Mouse (Mus musculus) megakaryocyte, embryonic 14.5 days (primary cell): ENCODE measurements around the gene Aip.

Experiments used
- FLI1 ChIP-seq: IDR thresholded peaks from 2 replicates; pipeline ENCODE4 v1.6.1; 2012; ENCODE audit warnings: low read length, inconsistent platforms, mixed read lengths
- GATA1 ChIP-seq: IDR thresholded peaks from 3 replicates; pipeline ENCODE4 v1.6.1; 2012; ENCODE audit warnings: mixed read lengths, low read length, inconsistent platforms, borderline replicate concordance

- TF ChIP-seq GATA1, result no peak
- no peak for TF ChIP-seq FLI1
Measured at GRCm38 (mm10) chr19:4169810-4170209, 44.2 kb upstream of the Aip start.
